Mouse (Mus musculus): ENCODE measurements around the gene Plvap.

- no peak for TF ChIP-seq CTCF (IDR thresholded peaks at IDR 0.05; ENCODE audit: control insufficient read depth, insufficient read depth, low read length)
- no peak for TF ChIP-seq POLR2A (IDR thresholded peaks at IDR 0.05; ENCODE audit: borderline replicate concordance, control insufficient read depth, low read depth, low read length)
Observed at GRCm38 (mm10) chr8:71528362-71529073, 17.0 kb upstream of the Plvap start.

Data from bone marrow, adult 2 months (tissue).